Mouse (Mus musculus) MEL (cell line): ENCODE measurements around the gene Enpp6. TPM values are rescaled to one million over a fixed set of nuclear protein-coding genes. Genes with fewer than 3 reads are reported as not detected.

Experiments used
- DNase-seq: peaks from one replicate; pipeline ENCODE4 v3.0.0; 2011; ENCODE audit warnings: low read depth, low spot score
- H3K27ac ChIP-seq: 2 replicates; pipeline ENCODE4 v1.5.1; 2012; ENCODE audit warnings: low read depth, mild to moderate bottlenecking, control low read depth, low read length, moderate library complexity; ENCODE audit not compliant: control insufficient read depth
- H3K27me3 ChIP-seq, 2 experiments: fragments of 150-350 bp in 1 of 2; sonication (generic) in 1 of 2; 2 replicates each; pipeline ENCODE4 v1.6.1; 2012; ENCODE audit warnings: low read length in 2 of 2, mild to moderate bottlenecking in 2 of 2, improper control_type of control experiment in 1 of 2, moderate library complexity in 1 of 2; ENCODE audit not compliant: insufficient read depth in 2 of 2, control insufficient read depth in 1 of 2
- H3K36me3 ChIP-seq, 2 experiments: 2 replicates each; pipeline ENCODE4 v1.6.1; 2012 to 2014; ENCODE audit warnings: low read length in 2 of 2, improper control_type of control experiment in 1 of 2, inconsistent platforms in 1 of 2, mild to moderate bottlenecking in 1 of 2; ENCODE audit not compliant: insufficient read depth in 2 of 2, control insufficient read depth in 1 of 2
- H3K4me1 ChIP-seq, 2 experiments: fragments of 150-350 bp in 1 of 2; sonication (generic) in 1 of 2; 2 replicates each; pipeline ENCODE4 v1.6.1; 2012; ENCODE audit warnings: low read length in 2 of 2, improper control_type of control experiment in 1 of 2, mild to moderate bottlenecking in 1 of 2; ENCODE audit not compliant: insufficient read depth in 2 of 2, control insufficient read depth in 1 of 2
- H3K4me3 ChIP-seq, 2 experiments: fragments of 150-350 bp in 1 of 2; sonication (generic) in 1 of 2; 2 replicates each; pipeline ENCODE4 v1.5.1; 2012; ENCODE audit warnings: low read depth in 2 of 2, low read length in 2 of 2, mild to moderate bottlenecking in 2 of 2, moderate library complexity in 2 of 2, control low read depth in 1 of 2, improper control_type of control experiment in 1 of 2; ENCODE audit not compliant: control insufficient read depth in 1 of 2, insufficient read depth in 1 of 2
- H3K79me2 ChIP-seq: 2 replicates; pipeline ENCODE4 v1.6.1; 2012; ENCODE audit warnings: mild to moderate bottlenecking, low read length, moderate library complexity; ENCODE audit not compliant: control insufficient read depth, poor library complexity, insufficient read depth
- H3K9ac ChIP-seq: 2 replicates; pipeline ENCODE4 v1.6.1; 2012; ENCODE audit warnings: low read depth, mild to moderate bottlenecking, control low read depth, low read length, moderate library complexity; ENCODE audit not compliant: control insufficient read depth, poor library complexity, severe bottlenecking
- H3K9me3 ChIP-seq: fragments of 150-350 bp; sonication (generic); replicated peaks from 2 replicates; pipeline ENCODE4 v1.6.1; 2012; ENCODE audit warnings: mild to moderate bottlenecking, low read length, improper control_type of control experiment, moderate library complexity; ENCODE audit not compliant: insufficient read depth
- ELF1 ChIP-seq: IDR thresholded peaks from 2 replicates; pipeline ENCODE4 v1.6.1; 2014; ENCODE audit warnings: low read depth, mild to moderate bottlenecking, inconsistent platforms, low read length, improper control_type of control experiment, moderate library complexity
- EP300 ChIP-seq, 2 experiments: IDR thresholded peaks; 2 replicates each; pipeline ENCODE4 v1.6.1; 2011; ENCODE audit warnings: improper control_type of control experiment in 2 of 2, low read length in 2 of 2, low read depth in 1 of 2, mild to moderate bottlenecking in 1 of 2
- GATA1 ChIP-seq: IDR thresholded peaks from 2 replicates; pipeline ENCODE4 v1.6.1; 2011; ENCODE audit warnings: low read depth, low read length, improper control_type of control experiment
- MAZ ChIP-seq: IDR thresholded peaks from 2 replicates; pipeline ENCODE4 v1.6.1; 2012; ENCODE audit warnings: low read depth, mild to moderate bottlenecking, inconsistent platforms, low read length, improper control_type of control experiment
- MXI1 ChIP-seq: IDR thresholded peaks from 2 replicates; pipeline ENCODE4 v1.6.1; 2011; ENCODE audit warnings: mild to moderate bottlenecking, low read depth, low read length, improper control_type of control experiment
- MYB ChIP-seq: IDR thresholded peaks from 2 replicates; pipeline ENCODE4 v1.6.1; 2011; ENCODE audit warnings: mild to moderate bottlenecking, low read depth, low read length, improper control_type of control experiment
- MYC ChIP-seq: IDR thresholded peaks from 2 replicates; pipeline ENCODE4 v1.6.1; 2011; ENCODE audit warnings: low read depth, mild to moderate bottlenecking, low read length, improper control_type of control experiment, moderate library complexity
- NELFE ChIP-seq: IDR thresholded peaks from 2 replicates; pipeline ENCODE4 v1.6.1; 2011; ENCODE audit warnings: low read depth, low read length, improper control_type of control experiment
- POLR2A ChIP-seq, 2 experiments: IDR thresholded peaks; 2 replicates each; pipeline ENCODE4 v1.6.1; 2011 to 2012; ENCODE audit warnings: low read length in 2 of 2, mild to moderate bottlenecking in 2 of 2, control low read depth in 1 of 2, improper control_type of control experiment in 1 of 2, low read depth in 1 of 2, moderate library complexity in 1 of 2; ENCODE audit not compliant: control insufficient read depth in 1 of 2, insufficient read depth in 1 of 2, poor library complexity in 1 of 2
- POLR2AphosphoS5 ChIP-seq: IDR thresholded peaks from 2 replicates; pipeline ENCODE4 v1.6.1; 2012; ENCODE audit warnings: low read depth, borderline replicate concordance, mild to moderate bottlenecking, inconsistent platforms, low read length, moderate library complexity, mixed read lengths
- RAD21 ChIP-seq: IDR thresholded peaks from 2 replicates; pipeline ENCODE4 v1.6.1; 2011; ENCODE audit warnings: mild to moderate bottlenecking, low read depth, low read length, improper control_type of control experiment
- SIN3A ChIP-seq: IDR thresholded peaks from 2 replicates; pipeline ENCODE4 v1.6.1; 2012; ENCODE audit warnings: low read length, improper control_type of control experiment, inconsistent platforms
- SMC3 ChIP-seq: IDR thresholded peaks from 2 replicates; pipeline ENCODE4 v1.6.1; 2011; ENCODE audit warnings: low read depth, low read length, improper control_type of control experiment
- TBP ChIP-seq: IDR thresholded peaks from 2 replicates; pipeline ENCODE4 v1.8.0; 2011; ENCODE audit warnings: low read depth, low read length, improper control_type of control experiment
- TCF12 ChIP-seq: IDR thresholded peaks from 2 replicates; pipeline ENCODE4 v1.6.1; 2014; ENCODE audit warnings: low read depth, mild to moderate bottlenecking, inconsistent platforms, low read length, improper control_type of control experiment, moderate library complexity
- UBTF ChIP-seq: IDR thresholded peaks from 2 replicates; pipeline ENCODE4 v1.6.1; 2012; ENCODE audit warnings: low read depth, mild to moderate bottlenecking, inconsistent platforms, low read length, improper control_type of control experiment, moderate library complexity, borderline replicate concordance; ENCODE audit not compliant: insufficient read depth
- USF1 ChIP-seq: IDR thresholded peaks from 2 replicates; pipeline ENCODE4 v1.6.1; 2014; ENCODE audit warnings: low read depth, mild to moderate bottlenecking, inconsistent platforms, low read length, improper control_type of control experiment, moderate library complexity
- USF2 ChIP-seq, 2 experiments: IDR thresholded peaks; 2 replicates each; pipeline ENCODE4 v1.6.1; 2011 to 2012; ENCODE audit warnings: improper control_type of control experiment in 2 of 2, low read length in 2 of 2, borderline replicate concordance in 1 of 2, inconsistent platforms in 1 of 2, low read depth in 1 of 2, mild to moderate bottlenecking in 1 of 2; ENCODE audit not compliant: insufficient read depth in 1 of 2
- ZKSCAN1 ChIP-seq: IDR thresholded peaks from 2 replicates; pipeline ENCODE4 v1.6.1; 2012; ENCODE audit warnings: low read depth, mild to moderate bottlenecking, inconsistent platforms, low read length, improper control_type of control experiment, moderate library complexity
- ZMIZ1 ChIP-seq: IDR thresholded peaks from 2 replicates; pipeline ENCODE4 v1.6.1; 2012; ENCODE audit warnings: low read depth, mild to moderate bottlenecking, inconsistent platforms, low read length, improper control_type of control experiment, moderate library complexity
- polyA plus RNA-seq, 2 experiments: library from polyadenylated mRNA; stranded (reverse) in 1 of 2; unstranded in 1 of 2; fragments of >175 nt in 1 of 2; fragments of >200 nt in 1 of 2; gene quantifications; 2 replicates each; pipeline versions ENCODE4 v1.2.1 to v1.2.4; 2012; ENCODE audit warnings: low replicate concordance in 2 of 2, low read depth in 1 of 2; ENCODE audit not compliant: insufficient read length in 2 of 2, insufficient read depth in 1 of 2, missing spikeins in 1 of 2
- total RNA-seq: library from RNA; depleted of rRNA; stranded (reverse); fragments of 300-350 nt; gene quantifications from 2 replicates; pipeline ENCODE4 v1.2.3, GENCODE M21; 2012

Enpp6 gene
- total and polyA plus RNA-seq, 3 experiments, result not detected

GRCm38 (mm10) chr8:47134736-47135135 is 148.0 kb downstream of the Enpp6 start:
- Histone ChIP-seq H3K9me3 (no peaks in the 10 kb centered on the region), H3K79me2 (no peaks in the 10 kb centered on the region), H3K27ac (no peak overlapping the region), H3K36me3 (no peaks in the 10 kb centered on the region), H3K4me1 (no peaks in the 10 kb centered on the region), H3K4me3 (no peak overlapping the region), H3K9ac (no peak overlapping the region), H3K27me3 (no peaks in the 10 kb centered on the region)
- DNase-seq, result no peak
- TF ChIP-seq NELFE, result no peak
- TF ChIP-seq TBP, result no peak
- no peak for TF ChIP-seq MYC
- TF ChIP-seq POLR2A (IDR thresholded peaks at IDR 0.05; ENCODE audit: control insufficient read depth in 1 of 2, insufficient read depth in 1 of 2, low read depth in 1 of 2, low read length in 2 of 2, poor library complexity in 1 of 2), result no peak
- no peak for TF ChIP-seq POLR2AphosphoS5
- TF ChIP-seq MXI1, result no peak
- no peak for TF ChIP-seq MYB

GRCm38 (mm10) chr8:47135586-47135985 is 148.9 kb downstream of the Enpp6 start:
- no peaks in the 10 kb centered on the region for H3K9me3 ChIP-seq
- H3K9ac ChIP-seq, result no peak overlapping the region
- no peaks in the 10 kb centered on the region for H3K27me3 ChIP-seq
- TF ChIP-seq UBTF (no peak), ZMIZ1 (no peak), MXI1 (no peak), ZKSCAN1 (no peak), TCF12 (no peak), RAD21 (no peak), GATA1 (no peak), MAZ (no peak), USF2 (IDR thresholded peaks at IDR 0.05; ENCODE audit: borderline replicate concordance in 1 of 2, insufficient read depth in 1 of 2, low read depth in 1 of 2, low read length in 2 of 2) (no peak)
- TF ChIP-seq, all 39 proteins: peak for 0
- Histone ChIP-seq H3K4me3 (no peak overlapping the region), H3K27ac (no peak overlapping the region), H3K79me2 (no peaks in the 10 kb centered on the region), H3K4me1 (no peaks in the 10 kb centered on the region), H3K36me3 (no peaks in the 10 kb centered on the region)
- no peak for DNase-seq

DNA sequence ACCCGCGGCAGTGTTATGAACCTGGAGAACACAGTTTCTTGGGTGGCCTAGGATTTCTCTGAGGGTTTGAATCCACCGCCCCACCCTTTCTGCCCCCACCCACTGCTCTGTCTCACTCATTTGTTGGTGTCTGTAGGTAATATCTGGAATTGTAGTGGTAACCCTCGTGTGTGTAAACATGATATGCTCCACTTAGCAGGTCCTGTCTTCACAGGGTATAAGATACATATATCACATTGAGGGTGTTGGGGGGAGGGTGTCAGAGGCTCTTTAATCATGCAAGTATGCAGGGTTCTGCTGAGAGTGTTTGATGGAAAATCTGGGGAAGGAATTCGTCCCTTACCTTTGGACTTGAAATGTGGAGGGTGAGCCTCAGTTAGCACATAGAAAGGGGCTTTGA is 149.4 kb downstream of the Enpp6 start:
- H3K9ac ChIP-seq, result no peak overlapping the region
- H3K36me3 ChIP-seq, result no peaks in the 10 kb centered on the region
- H3K9me3 ChIP-seq, result no peaks in the 10 kb centered on the region
- H3K27me3 ChIP-seq, result no peaks in the 10 kb centered on the region
- no peaks in the 10 kb centered on the region for H3K79me2 ChIP-seq
- no peak overlapping the region for H3K27ac ChIP-seq
- TF ChIP-seq TBP (no peak), GATA1 (no peak), MXI1 (no peak), ZKSCAN1 (no peak), EP300 (IDR thresholded peaks at IDR 0.05; ENCODE audit: low read depth in 1 of 2, low read length in 2 of 2) (no peak), POLR2A (IDR thresholded peaks at IDR 0.05; ENCODE audit: control insufficient read depth in 1 of 2, insufficient read depth in 1 of 2, low read depth in 1 of 2, low read length in 2 of 2, poor library complexity in 1 of 2) (no peak), NELFE (no peak), MYC (no peak), SMC3 (no peak), MYB (no peak), RAD21 (no peak), USF1 (no peak), ELF1 (no peak), SIN3A (no peak), POLR2AphosphoS5 (no peak)
- TF ChIP-seq, all 39 proteins: peak for 0
- Histone ChIP-seq H3K4me3 (no peak overlapping the region), H3K4me1 (no peaks in the 10 kb centered on the region)
- no peak for DNase-seq
